ENCODE assay signal across 8 mouse cellular contexts in the genomic region with DNA sequence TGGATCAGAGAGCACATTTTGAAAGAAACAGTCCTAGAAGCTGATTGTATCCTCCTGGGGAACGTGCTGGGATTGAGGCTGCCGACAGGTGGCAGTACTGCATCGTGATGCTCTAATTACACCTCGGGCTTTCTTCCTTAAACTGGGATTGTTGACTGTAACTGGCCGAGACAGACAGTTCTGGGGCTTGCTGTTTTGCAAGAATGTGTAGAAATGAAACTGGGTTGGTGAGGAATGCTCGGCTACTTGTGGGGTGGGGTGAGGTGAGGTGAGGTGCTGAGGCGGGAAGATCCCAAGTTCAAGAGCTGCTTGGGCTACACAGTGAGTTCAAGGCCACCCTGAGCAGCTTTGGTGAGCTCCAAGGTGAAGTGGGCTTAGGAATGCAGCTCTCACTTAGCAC. TPM values are rescaled to one million over a fixed set of nuclear protein-coding genes. Genes with fewer than 3 reads are reported as not detected.
A peak's percentile ranks its signal among the peaks of the same experiment; 100 is the strongest.
DNase-seq lines count a peak whose midpoint lies in the region; ATAC-seq lines count a peak whose summit lies in the region.

No protein-coding gene starts in this region.

- no peak overlapping the region for H3K4me3 ChIP-seq in forebrain, embryonic 15.5 days
- H3K4me3 ChIP-seq in hindbrain, embryonic 12.5 days = no peak overlapping the region

- no peaks in the 10 kb centered on the region for H3K9me3 ChIP-seq in forebrain, embryonic 15.5 days
- no peaks in the 10 kb centered on the region for H3K9me3 ChIP-seq in hindbrain, embryonic 12.5 days (replicated peaks)

- 6% methylated on average over 7 of the region's 7 CpGs for WGBS in forebrain, embryonic 15.5 days
- 6% methylated on average over 7 of the region's 7 CpGs for WGBS in hindbrain, embryonic 12.5 days

- H3K4me1 ChIP-seq in forebrain, embryonic 15.5 days = no peaks in the 10 kb centered on the region
- H3K4me1 ChIP-seq in hindbrain, embryonic 12.5 days = peaks cover 9% of the 10 kb centered on the region; the same call in 1 of the 2 replicates

- H3K27ac ChIP-seq in forebrain, embryonic 15.5 days (replicated peaks) = no peak overlapping the region
- no peak overlapping the region for H3K27ac ChIP-seq in hindbrain, embryonic 12.5 days

- no peak overlapping the region for H3K4me2 ChIP-seq in forebrain, embryonic 15.5 days (replicated peaks)
- no peak overlapping the region for H3K4me2 ChIP-seq in hindbrain, embryonic 12.5 days (replicated peaks)

- ATAC-seq in forebrain, embryonic 15.5 days (replicated peaks) = peak; percentile 60; the same call in 1 of the 2 replicates
- peak; percentile 35; the same call in 1 of the 2 replicates for ATAC-seq in hindbrain, embryonic 12.5 days (ENCODE audit: low FRiP score)

- DNase-seq in Muller cell, postnatal 12 days (ENCODE audit: inconsistent ontology term) = peak; percentile 84
- peak; percentile 52 for DNase-seq in cerebellum, adult 11-12 months
- DNase-seq in layer of hippocampus, postnatal 14 days (ENCODE audit: low spot score in 2 of 2) = peak; percentile 74 to 79
- peak; percentile 83 for DNase-seq in lung, postnatal 25 days (ENCODE audit: low spot score)
- peak; percentile 91 for DNase-seq in retina, postnatal 1 day
- peak; percentile 74 for DNase-seq in urinary bladder, postnatal 25 days (ENCODE audit: low spot score)

- H3K9ac ChIP-seq in forebrain, embryonic 15.5 days (replicated peaks) = no peak overlapping the region
- no peak overlapping the region for H3K9ac ChIP-seq in hindbrain, embryonic 12.5 days

- no peaks in the 10 kb centered on the region for H3K27me3 ChIP-seq in forebrain, embryonic 15.5 days
- H3K27me3 ChIP-seq in hindbrain, embryonic 12.5 days = no peaks in the 10 kb centered on the region

- H3K36me3 ChIP-seq in forebrain, embryonic 15.5 days = no peaks in the 10 kb centered on the region
- no peaks in the 10 kb centered on the region for H3K36me3 ChIP-seq in hindbrain, embryonic 12.5 days

RNA-seq across cellular contexts. Expression of gene Haao, which starts 55.7 kb away (rescaled TPM):
- polyA plus RNA-seq in forebrain, embryonic 15.5 days (2015; fragmentation: Nextera tagmentation; extraction: Ambion mirVana) = 0.13 TPM in 1 of 2 replicates, not detected in the other
- polyA plus RNA-seq in hindbrain, embryonic 12.5 days (2016; fragmentation: Nextera tagmentation; extraction: Ambion mirVana) = 0.30 TPM in 1 of 2 replicates, not detected in the other
- not detected for total RNA-seq in layer of hippocampus, postnatal 14 days (2021)
